Mouse (Mus musculus): ENCODE results near the gene Ccdc124. TPM values are rescaled to one million over a fixed set of nuclear protein-coding genes. Genes with fewer than 3 reads are reported as not detected.

The Ccdc124 gene
- polyA plus RNA-seq, 1 experiment from 2014 or later: 78.8 TPM

DNA sequence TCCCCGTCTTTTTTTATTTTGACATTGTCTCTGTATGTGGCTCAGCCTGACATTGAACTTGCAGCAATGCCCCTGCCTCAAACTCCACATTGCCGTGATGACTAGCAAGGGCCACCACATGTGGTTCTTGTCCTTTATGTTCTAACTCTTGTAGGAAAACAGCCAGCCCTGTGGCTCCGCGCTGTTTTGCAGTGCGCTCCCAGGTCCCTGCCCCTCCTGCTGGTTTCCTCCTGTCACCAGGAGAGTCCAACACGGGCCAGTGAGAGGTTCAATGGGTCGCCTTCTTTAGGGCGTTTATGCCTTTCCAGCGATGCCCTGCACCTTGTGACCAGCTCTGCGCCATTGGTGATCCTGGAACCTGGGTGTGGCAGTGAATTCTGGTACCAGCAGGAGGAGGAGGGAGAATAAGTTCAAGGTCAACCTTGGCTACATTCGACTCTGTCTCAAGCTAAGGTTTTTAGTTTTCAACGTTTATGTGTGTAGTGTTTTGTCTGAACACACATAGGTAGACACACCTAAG is 7.7 kb downstream of the Ccdc124 start:
- Histone ChIP-seq H3K4me3 (peak overlapping the region; percentile 66), H3K27ac (peak overlapping the region; percentile 87), H3K9me3 (replicated peaks) (no peaks in the 10 kb centered on the region), H3K4me2 (peak overlapping the region; percentile 81), H3K27me3 (replicated peaks) (peaks cover 42% of the 10 kb centered on the region), H3K4me1 (peaks cover 72% of the 10 kb centered on the region), H3K36me3 (peaks cover 12% of the 10 kb centered on the region), H3K9ac (peak overlapping the region; percentile 52)
- ATAC-seq: peak; percentile 4
- WGBS (ENCODE audit: insufficient replicate concordance): 12% methylated on average over 12 of the region's 12 CpGs

DNA sequence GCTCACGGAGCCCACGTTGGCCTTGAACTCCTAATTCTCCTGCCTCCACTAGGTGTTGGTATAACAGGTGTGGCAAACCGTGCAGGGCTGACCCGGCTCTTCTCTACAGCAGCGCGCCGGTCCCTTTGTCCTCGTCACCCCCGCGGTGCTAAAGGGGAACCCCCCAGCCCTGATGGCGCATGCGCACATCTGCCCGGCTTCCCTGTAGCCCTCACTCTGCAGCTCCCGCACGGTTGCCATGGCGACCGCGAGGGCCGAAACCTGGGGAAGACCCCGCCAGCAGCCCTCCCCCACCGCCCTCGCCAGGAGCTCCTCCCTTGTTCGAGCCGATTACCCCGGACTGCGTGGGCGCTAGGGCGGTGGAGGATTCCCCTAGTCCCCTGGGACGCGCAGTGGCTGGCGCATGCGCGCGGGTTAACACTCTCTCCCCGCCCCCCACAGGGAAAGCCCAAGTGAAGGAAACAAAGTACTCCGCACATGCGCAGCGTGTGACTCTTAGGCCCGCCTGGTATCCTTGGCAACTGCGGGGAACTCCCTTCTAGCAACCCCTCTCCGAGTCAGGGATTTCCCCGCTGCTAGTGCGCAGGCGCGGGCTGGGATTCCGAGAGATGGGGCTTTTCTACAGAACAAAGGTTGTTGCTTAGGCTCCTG is 8.3 kb downstream of the Ccdc124 start:
- H3K27ac ChIP-seq: peak overlapping the region; percentile 87
- peaks cover 68% of the 10 kb centered on the region for H3K4me1 ChIP-seq
- peaks cover 12% of the 10 kb centered on the region for H3K36me3 ChIP-seq
- peak overlapping the region; percentile 74 for H3K9ac ChIP-seq
- peak; percentile 89 for ATAC-seq
- H3K4me2 ChIP-seq: peak overlapping the region; percentile 81
- peak overlapping the region; percentile 66 for H3K4me3 ChIP-seq
- H3K9me3 ChIP-seq (replicated peaks): no peaks in the 10 kb centered on the region
- under 1% methylated on average over 46 of the region's 46 CpGs for WGBS (ENCODE audit: insufficient replicate concordance)
- peaks cover 48% of the 10 kb centered on the region for H3K27me3 ChIP-seq (replicated peaks)

DNA sequence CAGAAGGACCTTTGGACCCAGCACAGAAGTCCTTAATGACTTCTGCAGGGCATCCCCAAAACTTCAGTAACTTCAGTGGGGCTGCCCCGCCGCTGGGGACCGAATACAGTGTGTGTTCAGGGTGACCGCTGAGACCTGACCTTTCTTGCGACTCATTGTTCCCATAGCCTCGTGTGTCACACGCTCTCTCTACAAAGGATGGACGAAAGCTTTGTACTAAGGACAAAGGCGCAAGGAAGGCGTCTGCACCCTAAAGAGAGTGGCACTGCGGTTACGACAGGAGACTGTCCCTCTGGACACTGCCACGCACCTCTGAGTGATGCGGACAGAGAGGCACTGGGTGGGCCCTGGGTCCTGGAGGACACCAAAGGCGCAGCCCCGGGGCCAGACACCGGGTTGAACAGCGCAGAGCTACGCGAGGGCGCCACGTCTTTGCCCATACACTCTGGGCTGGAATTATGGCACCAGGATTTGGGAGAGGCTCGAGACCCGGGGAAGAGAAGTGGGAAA is 9.0 kb downstream of the Ccdc124 start:
- H3K4me3 ChIP-seq: peak overlapping the region; percentile 66
- peaks cover 12% of the 10 kb centered on the region for H3K36me3 ChIP-seq
- H3K9ac ChIP-seq: peak overlapping the region; percentile 74
- WGBS (ENCODE audit: insufficient replicate concordance): 3% methylated on average over 24 of the region's 24 CpGs
- H3K27me3 ChIP-seq (replicated peaks): peaks cover 54% of the 10 kb centered on the region
- no peaks in the 10 kb centered on the region for H3K9me3 ChIP-seq (replicated peaks)
- no peak for ATAC-seq
- H3K4me1 ChIP-seq: peaks cover 63% of the 10 kb centered on the region
- peak overlapping the region; percentile 81 for H3K4me2 ChIP-seq
- H3K27ac ChIP-seq: no peak overlapping the region

DNA sequence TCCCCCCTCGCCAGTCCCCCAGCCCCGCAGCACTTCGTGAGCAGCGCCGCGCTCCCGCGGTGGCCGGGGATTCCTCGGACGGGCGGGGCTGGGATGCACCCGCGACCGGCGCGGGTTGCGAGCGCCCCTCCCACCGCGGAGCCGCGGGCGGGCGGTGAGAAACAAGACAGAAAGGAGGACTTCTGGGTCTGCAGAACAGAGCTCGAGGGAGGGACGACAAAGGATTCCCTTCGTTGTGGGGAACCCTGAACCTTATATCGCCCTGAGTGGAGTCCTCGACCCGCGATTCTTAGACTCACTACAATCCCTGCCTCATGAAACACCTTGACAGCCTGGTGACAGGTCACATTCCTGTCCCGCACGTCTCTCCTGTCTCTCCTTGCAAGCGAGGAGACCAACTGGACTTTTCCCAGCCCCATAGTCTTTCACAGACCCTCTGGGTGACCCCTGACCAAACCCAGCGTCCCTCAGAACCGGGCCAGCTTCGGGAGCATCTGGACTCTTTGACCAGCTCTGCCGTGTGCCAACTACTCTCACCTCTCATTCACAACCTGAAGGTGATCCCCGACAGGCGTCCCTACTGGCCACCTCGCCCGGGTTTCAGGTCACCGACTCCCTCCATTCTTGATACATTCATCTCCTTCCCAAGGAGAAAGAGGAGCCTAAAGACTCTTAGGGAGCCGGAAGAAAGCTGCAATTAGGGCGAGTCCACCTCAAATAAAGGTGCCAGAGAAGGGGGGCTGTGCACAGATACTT is 9.6 kb downstream of the Ccdc124 start:
- H3K27ac ChIP-seq: no peak overlapping the region
- H3K27me3 ChIP-seq (replicated peaks): peaks cover 60% of the 10 kb centered on the region

DNA sequence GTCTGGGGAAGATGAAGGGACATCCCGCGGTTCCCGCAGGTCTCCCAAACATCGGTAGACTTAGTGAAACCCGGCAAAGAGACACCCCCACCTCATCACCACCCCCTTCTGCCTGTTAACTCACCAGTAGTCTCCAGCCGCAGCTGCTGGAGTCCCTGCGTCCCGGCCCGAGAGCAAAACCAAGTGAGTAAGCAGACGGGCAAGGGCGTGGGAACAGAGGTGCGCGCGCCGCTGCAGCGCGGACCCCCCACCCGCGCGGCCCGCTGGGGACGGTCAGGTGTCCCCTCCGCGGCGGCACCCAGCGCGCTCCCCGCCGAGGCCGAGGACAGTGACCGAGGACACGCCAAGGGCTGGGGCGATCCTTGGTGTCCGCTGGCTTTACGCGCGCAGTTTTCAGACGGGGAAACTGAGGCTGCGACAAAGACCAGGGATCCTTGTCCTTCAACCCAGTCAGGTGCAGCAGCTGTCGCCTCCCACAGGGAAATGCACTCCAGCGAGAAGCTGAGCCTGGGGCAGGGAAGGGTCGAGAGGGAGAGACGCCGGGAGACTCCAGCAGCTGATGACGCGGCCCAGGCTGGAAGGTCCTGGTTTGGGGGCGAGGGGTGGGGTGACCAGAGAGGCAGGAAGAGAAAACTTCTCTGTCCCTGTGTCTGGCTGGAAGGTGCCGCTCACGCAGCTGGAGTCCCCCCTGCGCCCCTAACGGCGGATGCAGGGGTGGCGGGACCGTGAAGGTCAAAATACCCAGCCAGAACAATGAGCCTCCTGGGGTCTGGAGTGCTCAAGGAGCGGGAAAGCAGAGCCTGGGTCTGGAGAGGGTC is 10.7 kb downstream of the Ccdc124 start, which contains the start of gene Kcnn1:
TSS of gene Kcnn1 (minus strand) at position 435 of the 818 bp plus-strand sequence.
- Histone ChIP-seq H3K4me2 (peak within 1 kb of the TSS; percentile 81), H3K4me1 (peaks cover 52% of the 10 kb centered on the region), H3K36me3 (peaks cover 6% of the 10 kb centered on the region), H3K9ac (peak within 1 kb of the TSS; percentile 22; the same call in 1 of the 2 replicates), H3K4me3 (peak within 1 kb of the TSS; percentile 66), H3K27ac (no peak within 1 kb of the TSS), H3K27me3 (replicated peaks) (peaks cover 71% of the 10 kb centered on the region), H3K9me3 (replicated peaks) (no peaks in the 10 kb centered on the region)
- WGBS (ENCODE audit: insufficient replicate concordance): 2% methylated on average over 55 of the region's 55 CpGs
- no peak for ATAC-seq

More for the DNA sequence above, 9.6 kb downstream of the Ccdc124 start:
- Histone ChIP-seq H3K9me3 (replicated peaks) (no peaks in the 10 kb centered on the region), H3K4me3 (peak overlapping the region; percentile 66), H3K36me3 (peaks cover 12% of the 10 kb centered on the region), H3K9ac (peak overlapping the region; percentile 6; the same call in 1 of the 2 replicates), H3K4me2 (peak overlapping the region; percentile 81), H3K4me1 (peaks cover 57% of the 10 kb centered on the region)
- ATAC-seq: no peak
- 2% methylated on average over 46 of the region's 46 CpGs for WGBS (ENCODE audit: insufficient replicate concordance)

DNA sequence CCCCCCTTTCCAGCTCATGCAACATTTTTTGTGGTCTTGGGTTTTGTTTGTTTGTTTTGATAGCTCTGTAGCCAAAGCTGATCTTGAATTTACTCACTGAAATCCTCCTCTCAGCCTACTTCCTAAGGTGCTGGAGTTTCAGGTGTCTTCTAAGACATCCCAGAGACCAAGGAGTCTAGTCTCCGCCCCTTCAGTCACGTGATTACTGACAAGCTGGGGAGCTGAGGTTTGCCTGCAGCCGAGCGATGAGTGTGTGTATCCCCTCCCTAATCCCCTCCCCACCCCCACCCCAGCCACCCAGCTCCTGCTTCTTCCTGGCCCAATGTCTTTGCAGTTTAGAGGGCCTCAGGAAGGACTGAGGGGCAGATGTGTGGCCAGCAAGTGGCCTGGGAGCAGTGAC is 16.2 kb downstream of the Ccdc124 start:
- H3K9me3 ChIP-seq (replicated peaks): no peaks in the 10 kb centered on the region
- H3K27me3 ChIP-seq (replicated peaks): peaks cover 85% of the 10 kb centered on the region
- H3K27ac ChIP-seq: no peak overlapping the region
- H3K36me3 ChIP-seq: no peaks in the 10 kb centered on the region
- H3K4me1 ChIP-seq: peaks cover 25% of the 10 kb centered on the region
- H3K9ac ChIP-seq: no peak overlapping the region; the same call in 1 of the 2 replicates
- 15% methylated on average over 4 of the region's 4 CpGs for WGBS (ENCODE audit: insufficient replicate concordance)
- H3K4me3 ChIP-seq: no peak overlapping the region
- peak overlapping the region; percentile 79; the same call in 1 of the 2 replicates for H3K4me2 ChIP-seq
- no peak for ATAC-seq

DNA sequence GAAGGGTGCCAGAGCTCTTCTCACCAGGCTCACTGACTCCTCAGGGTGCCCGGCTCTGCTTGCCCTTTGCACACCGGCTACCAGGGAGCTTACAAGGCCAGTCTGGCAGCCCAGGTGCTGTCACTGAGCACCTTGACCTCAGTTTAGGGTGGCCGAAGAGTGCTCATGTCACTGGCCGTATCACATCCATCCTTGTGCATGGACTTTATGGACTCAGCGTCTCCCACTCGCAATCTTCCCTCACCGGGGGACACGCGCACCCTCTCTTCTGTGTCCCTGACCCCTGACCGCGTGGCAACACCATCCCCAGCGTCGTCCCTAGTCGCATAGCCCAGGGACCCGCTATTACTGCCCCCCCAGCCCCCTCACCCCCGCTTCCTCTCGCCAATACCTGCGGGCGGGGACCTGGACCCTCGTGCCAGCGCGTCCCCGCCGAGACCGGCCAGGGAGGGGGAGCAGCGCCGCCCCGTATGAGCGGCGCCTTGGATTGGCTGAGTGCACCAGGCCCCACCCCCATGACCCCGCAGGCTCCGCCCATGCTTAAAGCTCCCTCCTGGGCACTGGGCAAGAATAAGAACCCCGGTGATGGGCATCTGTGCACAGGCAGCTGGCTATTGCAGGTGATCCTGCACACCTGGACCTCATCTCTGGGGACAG is 17.1 kb downstream of the Ccdc124 start:
- peak overlapping the region; percentile 61; the same call in 1 of the 2 replicates for H3K9ac ChIP-seq
- peak; percentile 81 for ATAC-seq
- peak overlapping the region; percentile 48 for H3K4me3 ChIP-seq
- no peaks in the 10 kb centered on the region for H3K9me3 ChIP-seq (replicated peaks)
- H3K27ac ChIP-seq: no peak overlapping the region
- 10% methylated on average over 30 of the region's 33 CpGs for WGBS (ENCODE audit: insufficient replicate concordance)
- H3K4me1 ChIP-seq: peaks cover 30% of the 10 kb centered on the region
- no peaks in the 10 kb centered on the region for H3K36me3 ChIP-seq
- H3K27me3 ChIP-seq (replicated peaks): peaks cover 85% of the 10 kb centered on the region
- peak overlapping the region; percentile 79 for H3K4me2 ChIP-seq

DNA sequence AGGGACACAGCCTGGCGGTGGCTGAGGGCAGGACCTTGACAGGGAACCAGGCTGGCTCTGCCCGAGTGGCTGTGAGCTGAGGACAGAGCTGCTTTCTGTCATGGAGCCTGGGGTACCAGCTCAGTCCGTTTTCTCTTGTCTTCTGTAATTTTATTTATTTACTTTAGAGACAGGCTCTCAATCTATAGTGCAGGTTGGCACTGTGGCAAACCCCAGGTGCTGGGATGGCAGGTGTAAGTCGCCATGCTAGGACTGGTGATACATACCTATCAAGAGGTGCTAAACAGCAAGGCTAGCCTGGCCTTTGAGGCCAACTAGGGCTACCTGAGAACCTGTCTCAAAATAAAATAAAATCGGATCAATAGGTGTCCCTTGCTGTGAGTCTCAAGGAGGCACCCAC is 17.7 kb downstream of the Ccdc124 start:
- Histone ChIP-seq H3K4me3 (no peak overlapping the region), H3K4me1 (peaks cover 37% of the 10 kb centered on the region), H3K9ac (no peak overlapping the region), H3K36me3 (no peaks in the 10 kb centered on the region), H3K9me3 (replicated peaks) (no peaks in the 10 kb centered on the region), H3K27ac (no peak overlapping the region), H3K27me3 (replicated peaks) (peaks cover 80% of the 10 kb centered on the region), H3K4me2 (peak overlapping the region; percentile 79; the same call in 1 of the 2 replicates)
- 63% methylated on average over 5 of the region's 5 CpGs for WGBS (ENCODE audit: insufficient replicate concordance)
- no peak for ATAC-seq

DNA sequence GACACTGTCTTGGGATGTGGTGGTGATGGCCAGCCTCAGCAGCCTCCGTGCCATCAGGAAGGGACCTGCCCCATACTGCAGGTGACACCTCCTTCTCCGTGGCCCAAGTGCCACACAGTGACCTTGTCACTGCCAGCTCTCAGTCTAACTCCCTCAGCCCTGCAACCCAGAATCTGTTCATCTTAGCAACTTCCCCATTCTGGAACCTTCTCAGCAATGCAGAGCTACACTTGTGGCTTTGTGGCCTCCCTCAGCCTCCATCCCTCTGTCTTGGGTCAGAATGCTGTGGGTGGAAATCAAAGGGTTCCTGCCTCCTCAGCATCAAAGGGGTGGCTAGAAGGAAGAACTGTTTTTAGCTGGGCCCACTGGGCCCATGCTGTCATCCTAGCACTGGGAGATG is 19.9 kb downstream of the Ccdc124 start:
- Histone ChIP-seq H3K4me1 (peaks cover 43% of the 10 kb centered on the region), H3K36me3 (no peaks in the 10 kb centered on the region), H3K27me3 (replicated peaks) (peaks cover 82% of the 10 kb centered on the region), H3K4me3 (no peak overlapping the region), H3K4me2 (no peak overlapping the region), H3K9me3 (replicated peaks) (no peaks in the 10 kb centered on the region), H3K9ac (no peak overlapping the region), H3K27ac (no peak overlapping the region)
- no peak for ATAC-seq
- WGBS (ENCODE audit: insufficient replicate concordance): 31% methylated on average over 2 of the region's 2 CpGs

DNA sequence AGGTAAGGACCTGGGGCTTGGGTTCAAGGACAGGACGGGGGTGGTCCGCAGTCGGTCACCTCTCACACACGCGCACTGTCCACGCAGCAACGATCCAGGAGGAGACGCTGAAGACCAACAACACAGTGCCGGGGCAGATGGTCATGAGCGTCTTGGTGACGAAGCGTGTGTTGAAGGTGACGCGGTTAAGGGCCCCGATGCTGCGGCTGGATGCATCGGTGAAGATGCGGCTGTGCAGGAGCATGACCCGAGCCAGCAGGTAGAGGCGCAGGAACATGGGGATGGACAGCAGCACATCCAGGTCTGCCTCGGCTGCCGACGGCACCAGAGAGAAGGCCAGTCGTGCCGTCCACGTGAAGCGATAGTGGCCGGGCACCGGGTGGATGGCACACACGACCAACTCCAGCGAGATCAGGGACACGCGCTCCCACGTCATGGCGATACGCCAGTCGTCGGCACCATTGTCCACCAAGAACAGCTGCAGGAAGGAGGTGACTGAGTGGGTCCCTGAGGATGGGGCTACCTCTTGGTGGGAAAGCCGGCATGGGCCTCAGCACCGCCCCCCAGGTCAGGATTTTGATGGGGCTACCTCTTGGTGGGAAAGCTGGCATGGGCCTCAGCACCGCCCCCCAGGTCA is 21.0 kb downstream of the Ccdc124 start:
- no peak overlapping the region for H3K4me2 ChIP-seq
- peaks cover 85% of the 10 kb centered on the region for H3K27me3 ChIP-seq (replicated peaks)
- no peak overlapping the region for H3K4me3 ChIP-seq
- 84% methylated on average over 41 of the region's 41 CpGs for WGBS (ENCODE audit: insufficient replicate concordance)
- no peak for ATAC-seq
- peaks cover 37% of the 10 kb centered on the region for H3K4me1 ChIP-seq
- H3K27ac ChIP-seq: no peak overlapping the region
- no peaks in the 10 kb centered on the region for H3K9me3 ChIP-seq (replicated peaks)
- no peaks in the 10 kb centered on the region for H3K36me3 ChIP-seq
- H3K9ac ChIP-seq: no peak overlapping the region

Data from liver, embryonic 12.5 days (tissue).